Mouse (Mus musculus) bone marrow macrophage, adult 2 months (primary cell): ENCODE measurements around the gene Ccdc18. TPM values are rescaled to one million over a fixed set of nuclear protein-coding genes. Genes with fewer than 3 reads are reported as not detected.
A peak's percentile ranks its signal among the peaks of the same experiment; 100 is the strongest.
"Not testable (repeated sequence)": the region's sequence is repeated elsewhere in the genome, so short reads cannot be mapped to it uniquely, and the experiment has no call there.

ENCODE experiments used
- H3K27ac ChIP-seq: 2 replicates; pipeline ENCODE4 v1.5.1; 2012; ENCODE audit warnings: low read depth, low read length; ENCODE audit not compliant: insufficient read depth
- H3K4me1 ChIP-seq: 2 replicates; pipeline ENCODE4 v1.6.1; 2012; ENCODE audit warnings: low read length; ENCODE audit not compliant: control insufficient read depth, insufficient read depth
- H3K4me3 ChIP-seq: 2 replicates; pipeline ENCODE4 v1.5.1; 2012; ENCODE audit warnings: mild to moderate bottlenecking, low read length, moderate library complexity; ENCODE audit not compliant: insufficient read depth
- CTCF ChIP-seq: IDR thresholded peaks from 2 replicates; pipeline ENCODE4 v1.5.1; 2012; ENCODE audit warnings: low read depth, mild to moderate bottlenecking, low read length, moderate library complexity
- POLR2A ChIP-seq: IDR thresholded peaks from 2 replicates; pipeline ENCODE4 v1.6.1; 2012; ENCODE audit warnings: mild to moderate bottlenecking, low read depth, low read length, borderline replicate concordance
- polyA plus RNA-seq: library from polyadenylated mRNA; stranded (reverse); fragments of >200 nt; gene quantifications from 2 replicates; pipeline ENCODE4 v1.2.4, GENCODE M21; 2012; ENCODE audit not compliant: missing spikeins, insufficient read depth, insufficient read length

The Ccdc18 gene
- polyA plus RNA-seq, 1 experiment, result 4.2 TPM

GRCm38 (mm10) chr5:108250033-108250432 lies 117.4 kb downstream of the Ccdc18 start:
- Histone ChIP-seq H3K27ac (no peak overlapping the region), H3K4me3 (no peak overlapping the region), H3K4me1 (peaks cover 19% of the 10 kb centered on the region)
- TF ChIP-seq POLR2A, result no peak
- TF ChIP-seq CTCF, result no peak

DNA sequence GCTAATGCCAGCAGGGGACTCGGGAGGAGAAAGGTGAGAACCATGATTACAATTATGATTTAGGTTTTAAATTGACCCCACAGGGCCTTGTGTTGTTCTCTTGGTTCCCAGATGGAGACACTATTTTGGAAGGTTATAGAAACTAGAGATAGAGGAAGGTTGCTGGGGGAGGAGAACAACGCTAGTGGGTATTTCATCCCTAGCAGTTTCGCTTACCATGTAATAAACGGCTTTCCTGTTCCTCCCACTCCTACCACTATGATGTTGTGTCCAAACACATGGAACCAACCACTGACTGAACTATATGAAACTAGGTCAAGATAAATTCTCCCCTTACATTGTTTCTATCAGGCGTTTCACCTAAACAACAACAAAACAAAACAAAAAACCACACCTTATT lies 122.6 kb downstream of the Ccdc18 start:
- Histone ChIP-seq H3K4me3 (no peak overlapping the region), H3K4me1 (no peaks in the 10 kb centered on the region), H3K27ac (no peak overlapping the region)
- TF ChIP-seq CTCF (no peak), POLR2A (no peak)

DNA sequence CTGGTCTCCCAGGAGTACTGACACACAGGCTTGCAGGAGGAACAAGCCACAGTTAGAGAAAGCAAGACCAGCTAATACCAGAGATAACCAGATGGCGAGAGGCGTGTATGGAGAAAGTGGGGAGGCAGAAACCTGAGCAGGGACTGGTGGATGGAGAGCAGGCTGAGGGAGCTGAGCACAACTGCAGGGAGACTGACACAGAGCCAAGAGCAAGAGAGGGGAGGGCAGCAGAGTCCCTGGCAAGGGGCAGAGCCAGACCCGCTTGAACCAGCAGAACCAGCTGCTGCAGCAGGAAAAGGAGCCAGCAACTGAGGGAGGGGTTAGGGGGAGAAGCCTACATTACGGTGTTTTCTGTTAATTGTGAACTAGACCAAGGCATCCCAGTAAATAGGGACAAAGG lies 130.0 kb downstream of the Ccdc18 start:
- Histone ChIP-seq H3K27ac (no peak overlapping the region), H3K4me1 (peaks cover 10% of the 10 kb centered on the region), H3K4me3 (no peak overlapping the region)
- TF ChIP-seq CTCF (no peak), POLR2A (no peak)

GRCm38 (mm10) chr5:108263785-108264184 lies 131.1 kb downstream of the Ccdc18 start:
- not testable (repeated sequence) for H3K27ac ChIP-seq, H3K4me3 ChIP-seq
- peaks cover 14% of the 10 kb centered on the region for H3K4me1 ChIP-seq

- H3K27ac ChIP-seq, result no peak overlapping the region
- no peak overlapping the region for H3K4me3 ChIP-seq
- TF ChIP-seq POLR2A (no peak), CTCF (no peak)
- H3K4me1 ChIP-seq, result peaks cover 16% of the 10 kb centered on the region
Measured at GRCm38 (mm10) chr5:108266990-108267389, 134.3 kb downstream of the Ccdc18 start.

GRCm38 (mm10) chr5:108268127-108269062 lies 135.7 kb downstream of the Ccdc18 start, which contains the start of gene Dr1:
Dr1 (plus strand) TSS chr5:108268897.
- H3K4me1 ChIP-seq, result peaks cover 27% of the 10 kb centered on the region
- peak within 1 kb of the TSS; percentile 88 for H3K27ac ChIP-seq
- peak within 1 kb of the TSS; percentile 88 for H3K4me3 ChIP-seq

GRCm38 (mm10) chr5:108269063-108269810 lies 136.6 kb downstream of the Ccdc18 start:
- TF ChIP-seq POLR2A (no peak), CTCF (no peak)
- peak overlapping the region; percentile 88 for H3K27ac ChIP-seq
- peaks cover 27% of the 10 kb centered on the region for H3K4me1 ChIP-seq
- H3K4me3 ChIP-seq, result peak overlapping the region; percentile 88

More at GRCm38 (mm10) chr5:108268127-108269062, 135.7 kb downstream of the Ccdc18 start, which contains the start of gene Dr1:
- TF ChIP-seq CTCF (no peak), POLR2A (peak; percentile 34; the same call in 1 of the 2 replicates)

- peak overlapping the region; percentile 88 for H3K4me3 ChIP-seq
- H3K27ac ChIP-seq, result peak overlapping the region; percentile 88
- TF ChIP-seq POLR2A, result no peak
- no peak for TF ChIP-seq CTCF
- H3K4me1 ChIP-seq, result peaks cover 29% of the 10 kb centered on the region
Measured at GRCm38 (mm10) chr5:108269811-108270151, 137.1 kb downstream of the Ccdc18 start.

DNA sequence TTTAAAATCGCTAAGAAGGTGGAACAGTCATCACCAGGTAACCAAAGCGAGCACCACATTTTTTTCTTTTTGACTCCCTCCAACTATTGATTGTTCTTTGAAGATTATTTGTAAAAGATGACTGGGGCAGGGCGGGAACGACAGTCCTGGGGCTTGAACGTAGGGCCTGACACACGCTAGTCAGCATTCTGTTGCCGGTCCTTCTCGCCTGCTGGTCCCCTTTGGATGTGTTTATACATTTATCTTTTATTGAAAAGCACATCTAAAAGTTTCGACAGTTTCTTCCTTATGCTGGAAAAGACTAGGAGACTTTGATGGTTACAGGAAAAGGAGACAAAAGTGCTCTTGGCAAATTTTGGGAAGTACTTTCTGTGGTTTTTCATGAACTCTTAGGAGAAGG lies 137.7 kb downstream of the Ccdc18 start:
- Histone ChIP-seq H3K4me1 (peaks cover 26% of the 10 kb centered on the region), H3K27ac (peak overlapping the region; percentile 39; the same call in 1 of the 2 replicates), H3K4me3 (peak overlapping the region; percentile 88)
- TF ChIP-seq POLR2A, result no peak
- TF ChIP-seq CTCF, result no peak

GRCm38 (mm10) chr5:108271345-108271744 lies 138.7 kb downstream of the Ccdc18 start:
- peaks cover 24% of the 10 kb centered on the region for H3K4me1 ChIP-seq
- peak overlapping the region; percentile 22; the same call in 1 of the 2 replicates for H3K4me3 ChIP-seq
- H3K27ac ChIP-seq, result not testable (repeated sequence)

Other genes starting within 250 kb of the Ccdc18 start
- gene Rpl5, start 232.4 kb upstream of the Ccdc18 start, polyA plus RNA-seq, result 54.3 and 57.8 TPM in 2 replicates
- 73.2 and 80.4 TPM in 2 replicates for gene Fam69a, start 145.8 kb upstream of the Ccdc18 start, polyA plus RNA-seq
- 29.4 and 33.5 TPM in 2 replicates for gene Mtf2, start 67.2 kb upstream of the Ccdc18 start, polyA plus RNA-seq
- gene Tmed5, start 255 bp upstream of the Ccdc18 start, polyA plus RNA-seq, result 57.1 and 57.5 TPM in 2 replicates
- 56.9 and 58.4 TPM in 2 replicates for gene Dr1, start 136.0 kb downstream of the Ccdc18 start, polyA plus RNA-seq
- gene Pigg, start 179.7 kb downstream of the Ccdc18 start, polyA plus RNA-seq, result 5.1 and 5.8 TPM in 2 replicates
- not detected in 2 replicates for gene Gm42517, start 235.0 kb downstream of the Ccdc18 start, polyA plus RNA-seq